Mouse (Mus musculus): ENCODE data around the gene Cracr2b. TPM values are rescaled to one million over a fixed set of nuclear protein-coding genes. Genes with fewer than 3 reads are reported as not detected.

Cracr2b gene
- total and polyA plus RNA-seq, 2 experiments = 3.7 to 8.7 TPM

- peak; percentile 83 for DNase-seq (ENCODE audit: extremely low read depth, low read depth, low spot score)
- WGBS = 26% methylated on average over 9 of the region's 9 CpGs
- peak overlapping the region; percentile 43 for H3K4me3 ChIP-seq (ENCODE audit: insufficient read depth, low read depth, low read length)
Measured at GRCm38 (mm10) chr7:141435856-141436522, 24.9 kb upstream of the Cracr2b start.

GRCm38 (mm10) chr7:141436523-141436892 lies 24.4 kb upstream of the Cracr2b start:
- no peaks in the 10 kb centered on the region for H3K27me3 ChIP-seq (ENCODE audit: control insufficient read depth, insufficient read depth, low read length)
- TF ChIP-seq CTCF (IDR thresholded peaks at IDR 0.05; ENCODE audit: low read depth, low read length) (no peak), POLR2A (IDR thresholded peaks at IDR 0.05; ENCODE audit: extremely low read depth, insufficient read depth, low read length) (no peak)
- H3K27ac ChIP-seq (replicated peaks; ENCODE audit: insufficient read depth, low read depth, low read length) = peak overlapping the region; percentile 93
- WGBS = 16% methylated on average over 2 of the region's 2 CpGs
- peaks cover 29% of the 10 kb centered on the region for H3K4me1 ChIP-seq (ENCODE audit: control insufficient read depth, insufficient read depth, low read length)
- peak overlapping the region; percentile 92 for H3K9ac ChIP-seq (ENCODE audit: low read depth, low read length)
- no peaks in the 10 kb centered on the region; the same call in 1 of the 2 replicates for H3K79me2 ChIP-seq (ENCODE audit: control insufficient read depth, insufficient read depth, low read length)
- H3K36me3 ChIP-seq (ENCODE audit: control insufficient read depth, insufficient read depth, low read length) = peaks cover 4% of the 10 kb centered on the region; the same call in 1 of the 2 replicates
- H3K4me3 ChIP-seq (ENCODE audit: insufficient read depth, low read depth, low read length) = peak overlapping the region; percentile 78
- no peak for DNase-seq (ENCODE audit: extremely low read depth, low read depth, low spot score)

More at GRCm38 (mm10) chr7:141435856-141436522, 24.9 kb upstream of the Cracr2b start:
- Histone ChIP-seq H3K36me3 (ENCODE audit: control insufficient read depth, insufficient read depth, low read length) (peaks cover 7% of the 10 kb centered on the region; the same call in 1 of the 2 replicates), H3K9ac (ENCODE audit: low read depth, low read length) (peak overlapping the region; percentile 92), H3K27ac (replicated peaks; ENCODE audit: insufficient read depth, low read depth, low read length) (peak overlapping the region; percentile 93), H3K4me1 (ENCODE audit: control insufficient read depth, insufficient read depth, low read length) (peaks cover 29% of the 10 kb centered on the region), H3K79me2 (ENCODE audit: control insufficient read depth, insufficient read depth, low read length) (no peaks in the 10 kb centered on the region; the same call in 1 of the 2 replicates), H3K27me3 (ENCODE audit: control insufficient read depth, insufficient read depth, low read length) (no peaks in the 10 kb centered on the region)
- 0 out of 2 replicates have a peak, but pooled peaks have one; percentile 26 for TF ChIP-seq POLR2A (IDR thresholded peaks at IDR 0.05; ENCODE audit: extremely low read depth, insufficient read depth, low read length)
- TF ChIP-seq CTCF (IDR thresholded peaks at IDR 0.05; ENCODE audit: low read depth, low read length) = no peak

- Histone ChIP-seq H3K27me3 (ENCODE audit: control insufficient read depth, insufficient read depth, low read length) (no peaks in the 10 kb centered on the region), H3K36me3 (ENCODE audit: control insufficient read depth, insufficient read depth, low read length) (no peaks in the 10 kb centered on the region), H3K9ac (ENCODE audit: low read depth, low read length) (peak within 1 kb of the TSS; percentile 92), H3K79me2 (ENCODE audit: control insufficient read depth, insufficient read depth, low read length) (no peaks in the 10 kb centered on the region; the same call in 1 of the 2 replicates), H3K4me3 (ENCODE audit: insufficient read depth, low read depth, low read length) (peak within 1 kb of the TSS; percentile 78), H3K27ac (replicated peaks; ENCODE audit: insufficient read depth, low read depth, low read length) (peak within 1 kb of the TSS; percentile 93), H3K4me1 (ENCODE audit: control insufficient read depth, insufficient read depth, low read length) (peaks cover 20% of the 10 kb centered on the region)
- WGBS = 5% methylated on average over 53 of the region's 53 CpGs
- TF ChIP-seq CTCF (IDR thresholded peaks at IDR 0.05; ENCODE audit: low read depth, low read length) (peak; percentile 82), POLR2A (IDR thresholded peaks at IDR 0.05; ENCODE audit: extremely low read depth, insufficient read depth, low read length) (peak; percentile 69)
- peak; percentile 87 for DNase-seq (ENCODE audit: extremely low read depth, low read depth, low spot score)
Measured at GRCm38 (mm10) chr7:141437178-141438120, 23.4 kb upstream of the Cracr2b start, which contains the start of gene Slc25a22. Slc25a22 (minus strand) TSS chr7:141437892.

- H3K4me1 ChIP-seq (ENCODE audit: control insufficient read depth, insufficient read depth, low read length) = peaks cover 20% of the 10 kb centered on the region
- no peak overlapping the region for H3K4me3 ChIP-seq (ENCODE audit: insufficient read depth, low read depth, low read length)
- H3K27me3 ChIP-seq (ENCODE audit: control insufficient read depth, insufficient read depth, low read length) = no peaks in the 10 kb centered on the region
- DNase-seq (ENCODE audit: extremely low read depth, low read depth, low spot score) = no peak
- no peak for TF ChIP-seq POLR2A (IDR thresholded peaks at IDR 0.05; ENCODE audit: extremely low read depth, insufficient read depth, low read length)
- no peak for TF ChIP-seq CTCF (IDR thresholded peaks at IDR 0.05; ENCODE audit: low read depth, low read length)
- no peaks in the 10 kb centered on the region; the same call in 1 of the 2 replicates for H3K79me2 ChIP-seq (ENCODE audit: control insufficient read depth, insufficient read depth, low read length)
- no peaks in the 10 kb centered on the region for H3K36me3 ChIP-seq (ENCODE audit: control insufficient read depth, insufficient read depth, low read length)
- no peak overlapping the region for H3K9ac ChIP-seq (ENCODE audit: low read depth, low read length)
- no peak overlapping the region for H3K27ac ChIP-seq (replicated peaks; ENCODE audit: insufficient read depth, low read depth, low read length)
- WGBS = 90% methylated on average over 12 of the region's 12 CpGs
Measured at GRCm38 (mm10) chr7:141438201-141438968, 22.5 kb upstream of the Cracr2b start.

DNA sequence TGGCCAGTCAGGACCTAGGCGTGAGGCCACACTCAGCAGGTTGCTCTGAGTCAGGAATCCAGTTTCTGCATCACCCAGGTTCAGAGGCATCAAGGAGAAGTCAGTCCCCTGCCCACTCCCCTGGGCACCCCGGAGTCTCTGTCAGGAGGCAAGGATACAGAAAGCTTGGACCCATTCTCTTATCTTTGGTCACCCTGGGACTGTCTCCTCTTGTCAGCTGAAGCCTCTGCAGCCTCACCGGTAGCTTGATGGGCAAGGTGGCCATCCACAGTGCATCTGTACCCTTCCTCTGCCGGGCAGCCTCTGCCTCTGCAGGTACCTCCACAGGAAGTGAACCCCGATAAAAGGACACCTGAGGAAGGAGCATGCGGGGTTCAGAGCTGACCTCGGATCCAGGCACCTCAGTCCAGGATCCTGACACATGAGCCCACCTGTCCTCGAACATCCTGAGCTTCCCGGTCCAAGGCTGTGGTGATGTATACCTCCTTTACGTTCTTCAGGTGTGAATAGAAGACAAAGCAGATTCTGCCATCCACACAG lies 21.7 kb upstream of the Cracr2b start:
- no peaks in the 10 kb centered on the region for H3K36me3 ChIP-seq (ENCODE audit: control insufficient read depth, insufficient read depth, low read length)
- H3K4me1 ChIP-seq (ENCODE audit: control insufficient read depth, insufficient read depth, low read length) = peaks cover 24% of the 10 kb centered on the region
- no peak for TF ChIP-seq POLR2A (IDR thresholded peaks at IDR 0.05; ENCODE audit: extremely low read depth, insufficient read depth, low read length)
- no peak for TF ChIP-seq CTCF (IDR thresholded peaks at IDR 0.05; ENCODE audit: low read depth, low read length)

More for the DNA sequence above, 21.7 kb upstream of the Cracr2b start:
- H3K27ac ChIP-seq (replicated peaks; ENCODE audit: insufficient read depth, low read depth, low read length) = no peak overlapping the region
- H3K4me3 ChIP-seq (ENCODE audit: insufficient read depth, low read depth, low read length) = no peak overlapping the region
- H3K27me3 ChIP-seq (ENCODE audit: control insufficient read depth, insufficient read depth, low read length) = no peaks in the 10 kb centered on the region
- H3K79me2 ChIP-seq (ENCODE audit: control insufficient read depth, insufficient read depth, low read length) = no peaks in the 10 kb centered on the region; the same call in 1 of the 2 replicates
- H3K9ac ChIP-seq (ENCODE audit: low read depth, low read length) = no peak overlapping the region
- 95% methylated on average over 10 of the region's 10 CpGs for WGBS
- DNase-seq (ENCODE audit: extremely low read depth, low read depth, low spot score) = no peak
